Mouse (Mus musculus) intestine, embryonic 16.5 days (tissue): ENCODE results near the gene Skida1. TPM values are rescaled to one million over a fixed set of nuclear protein-coding genes. Genes with fewer than 3 reads are reported as not detected.
"Not testable (repeated sequence)": the region's sequence is repeated elsewhere in the genome, so short reads cannot be mapped to it uniquely, and the experiment has no call there.

Source experiments
- ATAC-seq: fragments of 200-750 bp; cut with Nextera tagmentation; 2 replicates; pipeline ENCODE4 v1.8.0; 2017; ENCODE audit warnings: moderate TSS enrichment, moderate library complexity
- H3K27ac ChIP-seq: fragments of 300-500 bp; sonication (generic); 2 replicates; pipeline ENCODE4 v1.5.1; 2014; ENCODE audit warnings: mild to moderate bottlenecking, low read length
- H3K27me3 ChIP-seq: fragments of 300-500 bp; sonication (generic); replicated peaks from 2 replicates; pipeline ENCODE4 v1.6.1; 2014; ENCODE audit warnings: low read length, control low read depth, mixed read lengths; ENCODE audit not compliant: control insufficient read depth, insufficient read depth
- H3K36me3 ChIP-seq: fragments of 300-500 bp; sonication (generic); 2 replicates; pipeline ENCODE4 v1.6.1; 2014; ENCODE audit warnings: low read length, control low read depth; ENCODE audit not compliant: control insufficient read depth, insufficient read depth
- H3K4me1 ChIP-seq: fragments of 300-500 bp; sonication (generic); 2 replicates; pipeline ENCODE4 v1.6.1; 2014; ENCODE audit warnings: low read length, control low read depth, mixed read lengths; ENCODE audit not compliant: control insufficient read depth, insufficient read depth
- H3K4me2 ChIP-seq: fragments of 300-500 bp; sonication (generic); 2 replicates; pipeline ENCODE4 v1.6.1; 2014; ENCODE audit warnings: low read depth, low read length, control low read depth
- H3K4me3 ChIP-seq: fragments of 300-500 bp; sonication (generic); 2 replicates; pipeline ENCODE4 v1.5.1; 2014; ENCODE audit warnings: mild to moderate bottlenecking, low read length
- H3K9ac ChIP-seq: fragments of 300-500 bp; sonication (generic); 2 replicates; pipeline ENCODE4 v1.6.1; 2014; ENCODE audit warnings: low read depth, low read length
- H3K9me3 ChIP-seq: fragments of 300-500 bp; sonication (generic); 2 replicates; pipeline ENCODE4 v1.6.1; 2016; ENCODE audit warnings: low read length, control low read depth; ENCODE audit not compliant: control insufficient read depth
- WGBS: fragments of 180-500 bp; shearing (Covaris S2); extraction: QIAGEN DNeasy Blood & Tissue Kit; methylation state at CpG from one replicate; pipeline ENCODE4 v1.1.7; 2014; 5-methylcytosine and 5-hydroxymethylcytosine counted together
- polyA plus RNA-seq: library from polyadenylated mRNA; unstranded; fragments of >200 nt; fragmentation: Nextera tagmentation; extraction: Ambion mirVana; gene quantifications from 2 replicates; pipeline ENCODE4 v1.2.1, GENCODE M21; 2015

Skida1 gene
- 2.0 and 2.7 TPM in 2 replicates for polyA plus RNA-seq

DNA sequence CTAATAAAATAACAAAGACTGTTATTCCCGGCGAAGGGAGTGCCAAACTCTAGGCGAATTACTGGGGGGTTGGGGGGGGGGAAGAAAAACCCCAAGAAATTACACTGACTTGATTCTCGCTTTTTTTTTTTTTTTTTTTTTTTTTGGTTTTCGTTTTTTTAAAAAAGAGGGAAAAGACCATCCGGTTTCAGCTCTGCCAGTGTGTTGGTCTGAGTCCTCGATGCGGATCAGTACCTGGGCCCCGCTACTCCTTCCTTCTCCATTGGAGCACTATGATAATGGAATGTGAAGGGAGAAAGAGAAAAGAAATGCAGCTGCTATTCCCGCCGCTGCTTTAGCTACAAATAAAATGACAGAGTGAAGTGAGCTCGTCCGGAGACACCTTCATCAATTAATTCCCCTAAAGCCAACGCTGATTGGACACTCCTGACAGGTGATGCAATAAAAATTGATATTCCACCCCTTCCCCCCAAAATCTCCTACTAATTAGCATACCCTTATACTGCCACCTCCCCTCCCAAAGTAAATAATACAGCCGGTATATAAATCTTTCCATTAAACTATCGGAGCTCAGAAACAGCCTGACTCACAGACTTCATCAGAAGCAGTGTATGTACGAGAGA, at the start of gene Skida1:
Gene Skida1, minus strand, starts transcription at position 599 of the 623 bp plus-strand sequence.
- H3K27me3 ChIP-seq, result no peaks in the 10 kb centered on the region
- H3K4me3 ChIP-seq, result peak within 1 kb of the TSS; percentile 87
- WGBS, result 1% methylated on average over 17 of the region's 17 CpGs
- no peaks in the 10 kb centered on the region for H3K9me3 ChIP-seq
- peak within 1 kb of the TSS; percentile 95 for H3K4me2 ChIP-seq
- peaks cover 22% of the 10 kb centered on the region for H3K4me1 ChIP-seq
- no peaks in the 10 kb centered on the region for H3K36me3 ChIP-seq
- H3K9ac ChIP-seq, result peak within 1 kb of the TSS; percentile 98
- peak; percentile 34; the same call in 1 of the 2 replicates for ATAC-seq
- H3K27ac ChIP-seq, result peak within 1 kb of the TSS; percentile 99

DNA sequence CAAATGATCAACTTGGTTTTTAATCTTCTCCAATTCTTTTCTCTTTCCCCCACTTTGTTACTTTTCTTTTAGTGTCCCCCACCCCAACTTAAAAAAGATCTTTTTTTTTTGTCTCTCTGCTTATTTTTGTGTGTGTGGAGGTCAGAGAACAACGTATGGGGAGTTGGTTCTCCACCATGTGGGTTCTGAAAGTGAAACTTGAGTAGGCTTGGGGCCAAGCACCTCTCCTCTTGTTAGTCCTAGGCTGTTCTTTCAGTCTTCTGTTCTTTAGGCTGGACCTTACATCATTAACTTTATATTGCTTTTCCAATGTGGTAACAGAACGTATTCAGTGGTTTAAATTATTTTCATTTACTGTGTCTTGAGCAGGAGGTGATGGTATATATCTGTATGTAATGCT, 47.0 kb upstream of the Skida1 start:
- Histone ChIP-seq H3K27ac (no peak overlapping the region), H3K4me3 (no peak overlapping the region), H3K9me3 (no peaks in the 10 kb centered on the region), H3K4me1 (no peaks in the 10 kb centered on the region), H3K36me3 (peaks cover 9% of the 10 kb centered on the region), H3K9ac (no peak overlapping the region), H3K27me3 (no peaks in the 10 kb centered on the region), H3K4me2 (no peak overlapping the region)
- WGBS, result 54% methylated on average over 2 of the region's 2 CpGs
- ATAC-seq, result no peak

GRCm38 (mm10) chr2:18094319-18094718, 45.5 kb upstream of the Skida1 start:
- Histone ChIP-seq H3K27me3 (no peaks in the 10 kb centered on the region), H3K4me1 (no peaks in the 10 kb centered on the region), H3K27ac (no peak overlapping the region), H3K36me3 (no peaks in the 10 kb centered on the region), H3K9me3 (no peaks in the 10 kb centered on the region), H3K4me3 (no peak overlapping the region), H3K4me2 (no peak overlapping the region), H3K9ac (no peak overlapping the region)
- ATAC-seq, result no peak

DNA sequence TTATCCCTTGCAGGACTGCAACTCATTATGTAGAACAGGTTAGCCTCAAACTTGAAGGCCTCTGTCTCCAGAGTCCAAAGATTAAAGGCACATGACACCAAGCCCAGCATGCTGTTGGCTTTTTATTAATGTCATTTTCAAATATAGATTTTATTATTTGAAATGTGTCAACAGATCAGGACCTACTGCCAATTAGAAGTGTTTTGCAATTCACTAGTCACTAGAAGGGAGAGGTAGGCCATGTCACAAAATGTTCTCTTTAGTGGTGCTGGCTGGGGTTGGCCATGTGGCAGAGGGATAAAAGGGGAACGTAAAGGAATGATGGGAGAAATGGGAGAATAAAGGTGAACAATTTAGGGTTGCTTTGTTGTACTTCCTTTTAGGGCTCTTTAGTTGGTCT, 45.0 kb upstream of the Skida1 start:
- Histone ChIP-seq H3K27ac (no peak overlapping the region), H3K9ac (no peak overlapping the region), H3K27me3 (no peaks in the 10 kb centered on the region), H3K4me3 (no peak overlapping the region), H3K4me1 (no peaks in the 10 kb centered on the region), H3K4me2 (no peak overlapping the region), H3K36me3 (no peaks in the 10 kb centered on the region), H3K9me3 (no peaks in the 10 kb centered on the region)
- ATAC-seq, result no peak
- 93% methylated on average over 1 of the region's 1 CpGs for WGBS

DNA sequence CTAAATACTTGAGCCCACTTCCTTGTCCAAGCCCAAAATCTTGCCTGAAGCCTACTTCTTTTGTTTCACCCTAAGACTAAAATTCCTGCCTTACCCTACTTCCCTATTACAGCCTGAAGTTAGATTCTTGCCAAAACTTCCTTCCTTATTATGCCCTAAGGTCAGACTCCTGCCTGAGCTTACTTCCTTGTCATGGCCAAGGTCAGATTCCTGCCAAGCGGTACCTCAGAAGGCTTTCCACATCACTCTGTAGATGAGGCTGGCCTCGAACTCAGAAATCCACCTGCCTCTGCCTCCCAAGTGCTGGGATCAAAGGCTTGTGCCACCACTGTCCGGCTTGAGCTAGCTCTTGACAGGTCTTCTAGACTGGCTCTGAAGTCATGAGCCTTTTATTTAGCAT, 38.8 kb upstream of the Skida1 start:
- H3K36me3 ChIP-seq, result peaks cover 15% of the 10 kb centered on the region
- H3K9ac ChIP-seq, H3K27me3 ChIP-seq, H3K4me2 ChIP-seq, H3K4me1 ChIP-seq, H3K27ac ChIP-seq, H3K4me3 ChIP-seq, H3K9me3 ChIP-seq: not testable (repeated sequence)
- ATAC-seq, result peak; percentile 23; the same call in 1 of the 2 replicates
- 89% methylated on average over 3 of the region's 3 CpGs for WGBS

GRCm38 (mm10) chr2:18080182-18080860, 31.5 kb upstream of the Skida1 start:
- H3K36me3 ChIP-seq, result peaks cover 7% of the 10 kb centered on the region
- H3K27ac ChIP-seq, result no peak overlapping the region
- no peak overlapping the region for H3K4me2 ChIP-seq
- H3K9ac ChIP-seq, result no peak overlapping the region
- 89% methylated on average over 2 of the region's 2 CpGs for WGBS
- no peaks in the 10 kb centered on the region for H3K27me3 ChIP-seq
- no peak for ATAC-seq
- no peaks in the 10 kb centered on the region for H3K9me3 ChIP-seq
- H3K4me1 ChIP-seq, result no peaks in the 10 kb centered on the region
- H3K4me3 ChIP-seq, result no peak overlapping the region

DNA sequence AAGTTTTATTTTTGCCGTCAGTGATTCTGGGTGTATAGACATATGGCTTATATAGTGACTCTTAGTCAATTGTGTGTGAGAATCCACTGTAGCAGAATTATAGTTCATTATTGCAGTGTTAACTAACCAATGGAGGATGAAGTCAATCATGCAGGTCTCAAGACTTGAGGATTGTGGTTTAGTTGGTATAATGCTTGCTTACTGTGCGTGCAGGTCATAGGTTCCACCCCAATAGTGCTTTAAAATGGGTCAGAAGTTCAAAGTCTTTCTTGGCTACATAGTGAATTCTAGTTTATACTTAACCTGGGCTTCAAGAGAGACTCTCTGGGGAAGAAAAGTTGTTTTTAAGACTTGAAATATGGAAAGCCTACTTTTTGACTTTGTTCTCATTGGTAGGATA, 23.1 kb upstream of the Skida1 start:
- H3K4me3 ChIP-seq, result no peak overlapping the region
- H3K4me1 ChIP-seq, result no peaks in the 10 kb centered on the region
- H3K36me3 ChIP-seq, result no peaks in the 10 kb centered on the region
- 77% methylated on average over 2 of the region's 2 CpGs for WGBS
- H3K9me3 ChIP-seq, result no peaks in the 10 kb centered on the region
- H3K27me3 ChIP-seq, result no peaks in the 10 kb centered on the region
- no peak overlapping the region for H3K27ac ChIP-seq
- H3K9ac ChIP-seq, result no peak overlapping the region
- H3K4me2 ChIP-seq, result no peak overlapping the region
- no peak for ATAC-seq

DNA sequence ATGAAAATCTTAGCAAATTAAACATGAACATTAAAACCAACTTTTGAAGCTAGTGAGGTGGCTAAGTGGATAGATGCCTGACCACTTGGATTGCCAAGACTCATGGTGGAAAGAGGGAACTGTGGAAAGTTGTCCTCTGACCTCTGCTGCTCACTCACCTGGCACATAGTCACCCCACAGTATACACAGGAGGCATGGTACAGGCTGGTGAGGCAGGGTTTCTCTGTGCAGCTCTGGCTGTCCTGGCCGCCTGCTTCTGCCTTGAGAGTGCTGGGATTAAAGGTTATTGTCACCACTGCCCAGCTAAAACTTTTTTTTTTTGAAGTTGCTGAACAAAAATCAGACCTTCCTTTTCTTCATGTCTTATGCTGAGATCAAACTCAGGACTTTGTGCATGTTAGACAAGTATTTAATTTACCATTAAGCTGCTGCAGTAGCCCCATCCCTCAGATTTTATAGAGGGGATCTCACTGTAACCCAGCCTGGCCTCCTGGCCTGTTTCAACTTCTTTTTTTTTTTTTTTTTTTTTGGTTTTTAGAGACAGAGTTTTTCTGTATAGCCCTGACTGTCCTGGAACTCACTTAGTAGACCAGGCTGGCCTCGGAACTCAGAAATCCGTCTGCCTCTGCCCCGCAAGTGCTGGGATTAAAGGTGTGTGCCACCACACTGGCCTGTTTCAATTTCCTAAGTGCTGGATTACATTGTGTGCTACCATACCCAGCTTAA, 19.4 kb upstream of the Skida1 start:
- Histone ChIP-seq H3K9ac (no peak overlapping the region), H3K4me2 (no peak overlapping the region), H3K36me3 (no peaks in the 10 kb centered on the region), H3K4me1 (peaks cover 11% of the 10 kb centered on the region), H3K27me3 (no peaks in the 10 kb centered on the region), H3K27ac (no peak overlapping the region), H3K9me3 (no peaks in the 10 kb centered on the region), H3K4me3 (no peak overlapping the region)
- WGBS, result 86% methylated on average over 4 of the region's 4 CpGs
- ATAC-seq, result no peak

GRCm38 (mm10) chr2:18066436-18066835, 17.6 kb upstream of the Skida1 start:
- H3K9me3 ChIP-seq, result no peaks in the 10 kb centered on the region
- no peak overlapping the region for H3K27ac ChIP-seq
- H3K9ac ChIP-seq, result no peak overlapping the region
- peaks cover 11% of the 10 kb centered on the region for H3K4me1 ChIP-seq
- H3K27me3 ChIP-seq, result no peaks in the 10 kb centered on the region
- H3K4me2 ChIP-seq, result peak overlapping the region; percentile 90
- H3K36me3 ChIP-seq, result no peaks in the 10 kb centered on the region
- peak overlapping the region; percentile 82 for H3K4me3 ChIP-seq
- ATAC-seq, result no peak
